Mouse (Mus musculus) small intestine, adult 10 weeks (tissue): ENCODE results near the gene Zdhhc5. TPM values are rescaled to one million over a fixed set of nuclear protein-coding genes. Genes with fewer than 3 reads are reported as not detected.

ENCODE experiments used
- polyA plus RNA-seq: library from polyadenylated mRNA; stranded (reverse); fragments of 350-450 nt; fragmentation: Illumina TruSeq; extraction: RNeasy Lipid Tissue Mini Kit (QIAGEN cat#74804); gene quantifications from one replicate; pipeline ENCODE4 v1.2.3, GENCODE M21; 2014; ENCODE audit warnings: low replicate concordance

The Zdhhc5 gene
- 88.7 TPM for polyA plus RNA-seq

DNA sequence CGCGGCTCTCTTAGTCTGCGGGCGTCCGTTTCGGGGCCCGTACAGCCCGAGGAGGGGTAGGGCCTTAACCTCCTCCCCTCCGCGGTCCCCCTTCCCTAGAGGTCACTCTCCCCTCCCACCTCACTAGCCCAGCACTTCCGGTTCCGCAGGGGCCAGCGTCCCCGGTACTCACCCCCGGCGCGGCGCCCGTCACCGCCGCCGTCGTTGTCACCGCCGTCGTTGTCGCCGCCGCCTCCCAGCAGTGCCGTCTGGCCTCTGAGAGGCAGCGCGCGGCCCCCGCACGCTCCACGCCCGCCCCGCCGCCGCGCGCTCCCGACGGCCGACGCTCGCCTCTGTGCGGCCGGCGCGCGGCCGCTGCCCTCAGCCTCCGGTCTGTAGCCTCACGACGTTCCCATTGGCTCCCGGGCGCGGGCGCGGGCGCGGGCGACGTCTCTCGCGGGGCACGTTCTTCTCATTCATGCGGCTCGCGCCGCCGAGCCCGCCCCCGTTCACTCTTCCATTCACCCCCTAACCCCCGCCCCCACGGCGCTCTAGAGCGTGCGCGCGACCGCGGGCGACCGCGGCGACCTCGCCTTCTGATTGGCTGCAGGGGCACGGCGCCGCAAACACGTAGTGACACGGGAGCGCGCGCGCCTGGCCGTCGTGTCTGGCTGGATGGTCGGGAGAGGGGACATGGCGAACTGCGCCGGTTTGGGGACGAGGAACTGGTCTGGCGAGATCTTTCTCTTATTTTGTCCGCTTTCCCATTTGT lies at the start of gene Zdhhc5:
TSS of gene Zdhhc5 (minus strand) at position 370 of the 751 bp plus-strand sequence.

DNA sequence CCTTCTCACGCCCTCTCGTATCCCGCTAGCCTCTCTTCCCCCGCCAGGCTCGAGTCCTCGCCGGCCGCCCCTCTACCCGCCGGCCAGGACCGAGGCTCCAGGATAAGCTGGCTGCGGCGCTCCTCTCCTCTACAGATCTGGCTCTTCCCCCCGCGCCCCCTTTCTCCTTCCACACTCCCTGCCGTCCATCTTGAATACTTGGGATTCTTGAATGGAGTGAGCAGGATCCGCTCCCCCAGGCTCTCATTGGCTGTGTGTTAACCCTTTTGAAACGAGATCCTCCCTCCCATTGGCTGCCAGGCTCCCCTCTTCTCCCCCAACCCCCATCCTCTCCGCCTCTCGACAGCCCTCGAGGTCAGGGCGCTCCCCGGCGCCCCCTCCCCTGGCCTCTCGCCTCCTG lies 28.6 kb upstream of the Zdhhc5 start, which contains the start of gene Gm19426:
TSS of gene Gm19426 (minus strand) at position 95 of the 400 bp plus-strand sequence.

DNA sequence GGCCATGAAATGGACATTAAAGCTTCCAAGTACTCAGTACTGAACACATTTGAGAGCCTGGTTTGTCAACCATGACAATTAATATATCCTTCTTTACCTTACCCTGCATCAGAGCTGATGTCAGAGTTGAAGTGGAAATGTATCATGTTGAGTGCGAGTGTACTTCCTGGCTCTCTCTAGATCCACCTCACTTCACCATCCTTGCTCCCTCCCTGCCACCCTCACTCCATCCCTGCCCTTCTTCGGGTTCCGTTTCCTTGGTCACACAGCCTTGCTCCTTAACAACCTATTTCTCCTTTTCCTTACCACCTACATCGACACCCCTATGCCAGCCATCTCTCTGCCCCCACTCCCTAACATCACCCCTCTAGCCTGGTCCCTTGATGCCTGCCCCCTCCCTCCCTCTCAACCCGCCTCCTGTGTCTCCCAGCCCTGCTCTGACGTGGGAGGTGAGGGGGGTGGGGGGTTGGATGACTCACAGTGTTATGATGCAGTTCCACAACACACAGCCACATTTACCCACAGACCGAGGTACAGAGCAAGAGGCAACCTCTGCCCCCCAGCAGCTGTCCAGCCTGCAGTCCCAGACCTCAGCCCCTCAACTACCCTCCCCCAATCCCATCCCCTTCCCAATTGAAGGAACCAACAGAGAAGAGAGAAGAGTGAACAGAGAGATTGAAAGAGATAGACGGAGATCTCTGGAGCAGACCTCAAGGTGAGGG lies 18.8 kb upstream of the Zdhhc5 start, which contains the start of gene Ypel4:
TSS of gene Ypel4 (plus strand) at position 480 of the 722 bp plus-strand sequence.

DNA sequence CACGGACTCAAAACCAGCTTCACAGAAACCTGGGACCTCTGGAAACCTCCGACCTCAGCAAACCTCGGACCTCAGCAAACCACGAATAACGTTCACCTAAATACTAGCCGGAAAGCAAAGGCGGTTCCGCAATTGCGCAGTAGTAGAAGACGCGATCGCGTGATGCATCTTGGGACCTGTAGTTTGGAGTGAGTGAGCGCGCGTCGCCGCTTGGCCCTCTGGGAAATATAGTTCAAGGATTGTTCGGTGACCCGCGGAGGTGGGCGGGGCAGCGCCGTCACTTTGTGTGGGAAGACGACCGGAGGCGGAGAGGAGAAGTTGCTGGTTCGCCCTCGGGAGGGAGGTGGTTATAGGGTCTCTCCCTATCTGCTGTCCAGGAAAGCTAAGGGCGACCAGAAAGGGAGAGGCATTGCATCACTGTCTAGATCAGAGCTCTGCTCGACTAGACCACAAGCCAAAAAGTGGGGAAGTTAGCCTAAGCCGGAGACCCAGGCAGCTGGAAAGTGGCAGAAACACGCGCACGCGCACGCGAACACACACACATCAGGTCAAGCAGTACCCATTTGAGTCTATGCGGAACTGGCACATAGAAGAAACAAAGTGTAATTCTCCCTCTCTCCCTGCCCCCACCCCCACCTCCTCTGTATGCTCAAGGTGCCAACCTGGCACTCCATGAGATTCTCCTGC lies 12.3 kb upstream of the Zdhhc5 start, which contains the start of gene Clp1:
TSS of gene Clp1 (minus strand) at position 179 of the 687 bp plus-strand sequence.

DNA sequence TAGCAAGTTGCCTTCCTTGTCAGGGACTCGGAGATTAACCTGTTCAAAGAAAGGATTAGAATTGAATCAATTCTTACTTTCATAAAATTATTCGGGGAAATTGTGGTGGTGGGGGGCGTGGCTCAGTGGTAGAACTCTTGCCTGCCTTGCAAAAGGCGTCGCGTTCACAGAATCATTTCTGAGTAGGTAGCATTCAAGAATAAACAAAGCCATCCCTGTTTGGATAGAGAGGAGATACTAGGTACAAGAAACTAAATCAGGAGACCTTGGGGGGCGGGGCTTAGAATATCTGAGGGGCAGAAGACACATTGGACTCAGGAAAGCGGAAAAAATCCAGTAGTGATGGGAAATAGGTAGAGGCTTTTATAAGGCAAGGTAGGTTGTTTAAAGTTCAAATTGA lies 36.0 kb downstream of the Zdhhc5 start, which contains the start of gene Tmx2:
TSS of gene Tmx2 (minus strand) at position 125 of the 400 bp plus-strand sequence.

DNA sequence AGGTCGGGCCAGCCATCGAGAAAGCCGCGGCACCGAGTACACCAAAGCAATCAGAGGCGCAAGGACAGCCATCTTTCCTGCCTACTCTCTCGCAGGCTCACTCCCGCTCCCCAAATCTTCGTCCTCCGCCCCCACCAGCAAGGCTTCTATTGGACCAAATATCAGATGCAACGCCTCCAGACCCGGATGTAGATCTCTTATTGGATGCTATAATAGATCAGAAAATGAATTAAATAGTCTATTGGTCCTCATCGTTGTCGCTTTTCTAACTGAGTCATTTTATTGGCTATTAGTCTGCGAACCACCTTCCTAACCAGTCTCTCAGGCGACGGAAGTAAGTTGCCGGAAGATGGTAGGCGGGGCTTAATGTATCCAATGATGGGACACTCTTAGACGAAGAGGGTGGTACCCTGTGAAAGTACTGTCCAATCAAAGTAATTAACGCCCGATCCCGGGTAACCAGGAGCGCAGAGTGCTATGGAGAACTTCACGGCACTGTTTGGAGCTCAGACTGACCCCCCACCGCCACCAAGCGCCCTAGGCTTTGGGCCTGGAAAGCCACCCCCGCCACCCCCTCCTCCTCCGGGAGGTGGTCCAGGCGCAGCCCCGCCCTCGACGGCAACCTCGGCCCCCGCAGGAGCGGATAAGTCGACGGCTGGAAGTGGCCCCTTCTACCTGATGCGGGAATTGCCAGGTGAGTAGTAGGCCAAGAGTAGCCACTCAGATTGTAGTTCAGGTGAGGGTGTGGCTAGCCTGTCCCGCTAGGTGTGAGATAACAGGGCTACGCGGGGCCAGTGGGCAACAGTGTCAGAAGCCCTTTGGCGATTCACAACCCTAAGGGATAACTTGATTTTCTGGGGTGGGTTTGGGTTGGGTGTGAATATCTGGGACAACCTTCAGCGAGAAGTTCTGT lies 36.8 kb downstream of the Zdhhc5 start, which contains the start of the genes Gm28635 and Med19:
TSS of gene Gm28635 (minus strand) at position 74 of the 913 bp plus-strand sequence.
TSS of gene Med19 (plus strand) at position 435 of the 913 bp plus-strand sequence.

DNA sequence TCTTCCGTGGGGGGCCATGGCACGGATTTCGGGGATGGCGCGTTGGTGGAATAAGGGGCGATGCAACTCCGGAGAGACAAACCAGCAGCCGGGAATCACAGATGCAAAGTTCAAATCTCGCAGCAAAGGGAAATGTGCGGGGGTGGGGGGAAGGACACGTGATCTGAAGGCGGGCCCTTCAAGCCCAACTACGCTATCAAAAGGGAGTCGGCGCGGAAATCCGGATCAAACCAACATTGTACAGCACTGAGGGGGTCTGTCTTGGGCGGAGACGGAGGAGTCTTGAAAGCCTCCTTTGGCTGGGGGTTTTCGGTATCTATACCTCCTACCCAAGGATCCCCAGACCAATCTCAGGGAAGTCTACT lies 44.4 kb downstream of the Zdhhc5 start, which contains the start of gene Selenoh:
TSS of gene Selenoh (minus strand) at position 202 of the 365 bp plus-strand sequence.

DNA sequence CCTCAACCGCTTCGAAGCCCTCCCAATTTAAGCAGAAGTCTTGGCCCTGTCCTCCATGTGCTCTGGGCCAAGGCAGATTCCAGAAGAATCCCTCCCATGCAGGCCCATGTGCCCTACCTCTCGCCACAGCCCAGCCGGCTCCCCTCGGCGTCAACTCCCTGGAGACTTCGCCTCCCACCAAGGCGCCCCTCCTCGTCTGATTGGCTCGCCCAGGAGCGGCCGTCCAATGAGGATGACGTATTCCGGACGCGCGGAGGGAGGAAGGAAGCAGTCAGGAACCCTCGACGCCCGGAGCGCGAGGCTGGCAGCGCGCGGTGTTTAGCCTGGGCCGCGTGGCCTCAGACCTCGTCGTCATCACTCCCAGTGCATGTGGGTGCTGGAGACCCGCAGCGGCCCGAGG lies 56.2 kb downstream of the Zdhhc5 start, which contains the start of gene Btbd18:
TSS of gene Btbd18 (plus strand) at position 274 of the 400 bp plus-strand sequence.

DNA sequence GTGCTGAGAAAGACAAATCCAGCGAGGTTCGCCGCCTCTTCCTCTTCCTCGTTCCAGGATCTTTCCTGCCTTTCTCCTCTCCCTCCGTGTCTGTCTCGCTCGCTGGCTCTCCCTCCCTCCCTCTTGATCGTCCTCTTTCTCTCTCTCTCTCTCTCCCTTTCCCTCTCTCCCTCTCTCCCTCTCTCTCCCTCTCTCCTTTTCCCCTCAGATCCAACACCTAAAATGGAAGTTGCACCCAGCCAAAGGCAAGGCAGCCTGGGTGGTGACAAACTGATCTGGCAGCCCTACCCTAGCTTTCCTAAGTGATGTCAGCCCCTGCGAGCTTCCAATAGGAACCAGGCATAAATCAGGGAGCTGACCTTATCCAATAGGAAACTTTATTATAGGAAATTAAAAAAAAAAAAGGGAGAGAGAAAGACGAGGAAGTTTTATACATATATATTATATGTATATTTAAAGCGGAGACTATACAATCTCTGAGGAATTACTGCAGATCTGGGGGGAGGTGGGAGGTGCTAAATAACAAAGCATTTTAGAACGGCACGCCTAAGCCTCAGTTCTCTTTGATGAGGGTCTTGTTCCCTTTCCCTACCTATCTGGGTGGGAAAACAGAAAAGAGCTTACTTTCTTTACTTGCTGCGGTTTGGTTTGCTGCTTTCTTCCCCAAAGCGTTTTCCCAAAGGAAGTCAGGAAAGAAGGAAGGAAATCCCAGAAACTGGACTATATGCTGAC lies 64.3 kb downstream of the Zdhhc5 start, which contains the start of gene Ctnnd1:
TSS of gene Ctnnd1 (minus strand) at position 302 of the 732 bp plus-strand sequence.

Other genes starting within 250 kb of the Zdhhc5 start
- gene Tfpi, start 238.4 kb downstream of the Zdhhc5 start, polyA plus RNA-seq = 36.9 TPM
- gene Ctnnd1, start 64.4 kb downstream of the Zdhhc5 start, polyA plus RNA-seq = 411 TPM
- gene Btbd18, start 56.1 kb downstream of the Zdhhc5 start, polyA plus RNA-seq = not detected
- gene Selenoh, start 44.4 kb downstream of the Zdhhc5 start, polyA plus RNA-seq = 10.8 TPM
- gene Gm28635, start 37.1 kb downstream of the Zdhhc5 start, polyA plus RNA-seq = not detected
- 51.2 TPM for gene Med19, start 36.8 kb downstream of the Zdhhc5 start, polyA plus RNA-seq
- gene Tmx2, start 36.0 kb downstream of the Zdhhc5 start, polyA plus RNA-seq = 75.6 TPM
- gene Clp1, start 12.2 kb upstream of the Zdhhc5 start, polyA plus RNA-seq = 24.1 TPM
- 0.63 TPM for gene Ypel4, start 18.9 kb upstream of the Zdhhc5 start, polyA plus RNA-seq
- not detected for gene Gm19426, start 28.5 kb upstream of the Zdhhc5 start, polyA plus RNA-seq
- gene Serping1, start 60.3 kb upstream of the Zdhhc5 start, polyA plus RNA-seq = 11.1 TPM
- gene Ube2l6, start 83.6 kb upstream of the Zdhhc5 start, polyA plus RNA-seq = 142 TPM
- gene Smtnl1, start 107.5 kb upstream of the Zdhhc5 start, polyA plus RNA-seq = not detected
- gene Timm10, start 111.8 kb upstream of the Zdhhc5 start, polyA plus RNA-seq = 0.74 TPM
- 0.45 TPM for gene Slc43a1, start 123.7 kb upstream of the Zdhhc5 start, polyA plus RNA-seq
- not detected for gene Rtn4rl2, start 171.5 kb upstream of the Zdhhc5 start, polyA plus RNA-seq
- 20.7 TPM for gene Slc43a3, start 221.4 kb upstream of the Zdhhc5 start, polyA plus RNA-seq